21 mouse cellular contexts compared by ENCODE assay signal in the genomic region with DNA sequence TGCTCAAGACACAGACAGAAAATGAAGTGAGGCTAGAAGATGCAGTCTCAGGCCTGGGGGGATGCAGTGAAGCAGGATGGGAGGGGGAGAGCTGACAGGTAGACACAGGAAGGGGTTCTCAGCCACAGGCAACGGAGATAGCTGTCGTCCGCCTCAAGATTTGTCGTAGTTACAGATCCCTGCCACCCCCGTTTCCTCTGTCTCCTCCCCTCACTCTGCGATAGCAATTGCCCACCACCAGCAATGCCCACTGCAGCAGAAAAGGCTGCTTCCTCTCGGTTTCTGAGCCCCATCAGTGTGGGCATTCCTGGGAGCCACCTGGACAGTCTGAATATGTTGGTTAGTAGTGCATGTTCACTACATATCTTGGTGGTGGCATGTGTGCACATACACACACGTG. TPM values are rescaled to one million over a fixed set of nuclear protein-coding genes. Genes with fewer than 3 reads are reported as not detected.
DNase-seq lines count a peak whose midpoint lies in the region; ATAC-seq lines count a peak whose summit lies in the region.
"Had no signal": no experiment of that assay in that cellular context is flagged by ENCODE, and none has a peak within 500 bp of the region (broad histone marks: within the 10 kb centered on the region; RNA-seq: fewer than 3 reads in every experiment).

No protein-coding gene starts in this region.

- no peaks in the 10 kb centered on the region for H3K9me3 ChIP-seq in midbrain, embryonic 11.5 days (ENCODE audit: control insufficient read depth, low read length)
- no peaks in the 10 kb centered on the region for H3K9me3 ChIP-seq in midbrain, embryonic 16.5 days (replicated peaks; ENCODE audit: control insufficient read depth, low read length, poor library complexity, severe bottlenecking)
- H3K9me3 ChIP-seq: forebrain, embryonic 10.5 days; G1E; hindbrain, embryonic 12.5 days; limb, embryonic 15.5 days; stomach, embryonic 15.5 days had no signal

- ATAC-seq in midbrain, embryonic 11.5 days (ENCODE audit: low FRiP score) = no peak
- no peak for ATAC-seq in midbrain, embryonic 16.5 days
- ATAC-seq in inflammation-experienced regulatory T-cells, adult 6 months = peak; percentile 75

- DNase-seq in midbrain, embryonic 11.5 days (ENCODE audit: low spot score, missing footprints) = peak; percentile 45
- peak; percentile 26 to 41 for DNase-seq in CD8-positive naive resting alpha-beta T cell, adult 2 months (ENCODE audit: low read depth in 2 of 2, low spot score in 2 of 2)
- DNase-seq in thymus, postnatal 14 days = peak; percentile 70
- no peak for DNase-seq in left cerebral cortex, postnatal 10 days (ENCODE audit: extremely low spot score in 1 of 2, low spot score in 2 of 2)
- DNase-seq in adrenal gland, postnatal 36 days = no peak
- no peak for DNase-seq in cerebellum, postnatal 10 days
- DNase-seq: adrenal gland, postnatal 10 days; cerebellum, adult 8-10 months; gastrocnemius, postnatal 25 days; kidney, adult 11 months; kidney, postnatal 10 days; lung, postnatal 14 days; retina, postnatal 1 day had no signal

- H3K9ac ChIP-seq in midbrain, embryonic 11.5 days (ENCODE audit: low read length) = no peak overlapping the region
- no peak overlapping the region for H3K9ac ChIP-seq in midbrain, embryonic 16.5 days (ENCODE audit: low read depth, low read length)
- H3K9ac ChIP-seq: hindbrain, embryonic 12.5 days; limb, embryonic 15.5 days; stomach, embryonic 15.5 days had no signal

- 62% methylated on average over 8 of the region's 8 CpGs for WGBS in midbrain, embryonic 11.5 days
- 66% methylated on average over 8 of the region's 8 CpGs for WGBS in midbrain, embryonic 16.5 days

- H3K27ac ChIP-seq in midbrain, embryonic 11.5 days (ENCODE audit: low read depth, low read length) = no peak overlapping the region
- H3K27ac ChIP-seq in midbrain, embryonic 16.5 days (ENCODE audit: low read length) = no peak overlapping the region
- H3K27ac ChIP-seq: forebrain, embryonic 10.5 days; hindbrain, embryonic 12.5 days; left cerebral cortex, adult 2 months; limb, embryonic 15.5 days; stomach, embryonic 15.5 days had no signal

- H3K27me3 ChIP-seq in midbrain, embryonic 11.5 days (ENCODE audit: control insufficient read depth, insufficient read depth, low read length) = no peaks in the 10 kb centered on the region
- H3K27me3 ChIP-seq in midbrain, embryonic 16.5 days (ENCODE audit: control insufficient read depth, insufficient read depth, low read depth, low read length) = no peaks in the 10 kb centered on the region
- H3K27me3 ChIP-seq: limb, embryonic 15.5 days; stomach, embryonic 15.5 days had no signal

- intact Hi-C loops in left cerebral cortex, postnatal 10 days (cut with DNase I) = no loop called here

- H3K4me2 ChIP-seq in midbrain, embryonic 11.5 days = no peak overlapping the region
- no peak overlapping the region for H3K4me2 ChIP-seq in midbrain, embryonic 16.5 days (ENCODE audit: low read length)
- H3K4me2 ChIP-seq: hindbrain, embryonic 12.5 days; limb, embryonic 15.5 days had no signal

- H3K4me1 ChIP-seq in midbrain, embryonic 11.5 days (ENCODE audit: control insufficient read depth, insufficient read depth, low read length) = peaks cover 14% of the 10 kb centered on the region
- peaks cover 19% of the 10 kb centered on the region for H3K4me1 ChIP-seq in midbrain, embryonic 16.5 days (ENCODE audit: control insufficient read depth, insufficient read depth, low read length)

- no peaks in the 10 kb centered on the region for H3K36me3 ChIP-seq in midbrain, embryonic 11.5 days (ENCODE audit: control insufficient read depth, insufficient read depth, low read length)
- H3K36me3 ChIP-seq in midbrain, embryonic 16.5 days (ENCODE audit: control insufficient read depth, insufficient read depth, low read length) = peaks cover 9% of the 10 kb centered on the region; the same call in 1 of the 2 replicates
- H3K36me3 ChIP-seq: forebrain, embryonic 10.5 days; limb, embryonic 15.5 days; stomach, embryonic 15.5 days had no signal

- H3K4me3 ChIP-seq in midbrain, embryonic 11.5 days (ENCODE audit: low read depth, low read length) = no peak overlapping the region
- H3K4me3 ChIP-seq in midbrain, embryonic 16.5 days (ENCODE audit: low read depth, low read length) = no peak overlapping the region
- H3K4me3 ChIP-seq: forebrain, embryonic 10.5 days; hindbrain, embryonic 12.5 days; left cerebral cortex, adult 2 months; limb, embryonic 15.5 days; stomach, embryonic 15.5 days had no signal

RNA-seq across cellular contexts. Expression of gene Sema4a, which starts 7.6 kb away (rescaled TPM):
- polyA plus RNA-seq in midbrain, embryonic 11.5 days (2014; fragmentation: Nextera tagmentation; extraction: Ambion mirVana) = 6.3 and 6.8 TPM in 2 replicates
- 42.5 and 44.0 TPM in 2 replicates for polyA plus RNA-seq in midbrain, embryonic 16.5 days (2015; fragmentation: Nextera tagmentation; extraction: Ambion mirVana)
- 10 to 100 TPM; 24.5 to 49.0 (median 28.3) TPM for polyA plus RNA-seq in inflammation-experienced regulatory T-cells, adult 6 months (2017; shearing (Covaris generic))
- 10 to 100 TPM; 46.5 to 52.6 TPM for total RNA-seq in left cerebral cortex, postnatal 10 days (2021)
- 10 to 100 TPM in 1 of 2 experiments, 1 to 10 TPM in 1; 8.9 to 12.6 TPM for total RNA-seq in adrenal gland, postnatal 36 days (2021)

RNA-seq across cellular contexts. Expression of gene Slc25a44, which starts 28.4 kb away (rescaled TPM):
- polyA plus RNA-seq in midbrain, embryonic 11.5 days (2014; fragmentation: Nextera tagmentation; extraction: Ambion mirVana) = 20.8 and 22.3 TPM in 2 replicates
- 36.7 and 39.3 TPM in 2 replicates for polyA plus RNA-seq in midbrain, embryonic 16.5 days (2015; fragmentation: Nextera tagmentation; extraction: Ambion mirVana)
- 10 to 100 TPM; 11.2 to 14.6 (median 14.4) TPM for polyA plus RNA-seq in inflammation-experienced regulatory T-cells, adult 6 months (2017; shearing (Covaris generic))
- 10 to 100 TPM; 60.3 to 62.5 TPM for total RNA-seq in left cerebral cortex, postnatal 10 days (2021)
- 10 to 100 TPM; 47.2 to 48.1 TPM for total RNA-seq in adrenal gland, postnatal 36 days (2021)

RNA-seq across cellular contexts. Expression of gene Pmf1, which starts 43.2 kb away (rescaled TPM):
- polyA plus RNA-seq in midbrain, embryonic 11.5 days (2014; fragmentation: Nextera tagmentation; extraction: Ambion mirVana) = 128 and 132 TPM in 2 replicates
- polyA plus RNA-seq in midbrain, embryonic 16.5 days (2015; fragmentation: Nextera tagmentation; extraction: Ambion mirVana) = 18.3 and 19.2 TPM in 2 replicates
- 100 to 1,000 TPM in 1 of 3 experiments, 10 to 100 TPM in 2; 46.3 to 105 (median 50.5) TPM for polyA plus RNA-seq in inflammation-experienced regulatory T-cells, adult 6 months (2017; shearing (Covaris generic))
- 10 to 100 TPM; 10.3 to 11.5 TPM for total RNA-seq in left cerebral cortex, postnatal 10 days (2021)
- total RNA-seq in adrenal gland, postnatal 36 days (2021) = 10 to 100 TPM; 29.4 to 43.1 TPM

RNA-seq across cellular contexts. Expression of gene Lmna, which starts 56.4 kb away (rescaled TPM):
- 17.9 and 21.2 TPM in 2 replicates for polyA plus RNA-seq in midbrain, embryonic 11.5 days (2014; fragmentation: Nextera tagmentation; extraction: Ambion mirVana)
- polyA plus RNA-seq in midbrain, embryonic 16.5 days (2015; fragmentation: Nextera tagmentation; extraction: Ambion mirVana) = 51.0 and 59.7 TPM in 2 replicates
- polyA plus RNA-seq in inflammation-experienced regulatory T-cells, adult 6 months (2017; shearing (Covaris generic)) = 1 to 10 TPM; 2.6 to 8.0 (median 4.0) TPM
- total RNA-seq in left cerebral cortex, postnatal 10 days (2021) = 10 to 100 TPM; 47.2 to 48.6 TPM
- total RNA-seq in adrenal gland, postnatal 36 days (2021) = 100 to 1,000 TPM; 109 to 141 TPM

Comparison
In these comparisons a context has a peak if more than half of its experiments do, and no peak if none do; other contexts are left out.
1. DNase-seq: peak in midbrain, embryonic 11.5 days (single experiment), CD8-positive naive resting alpha-beta T cell, adult 2 months (2 of 2) and thymus, postnatal 14 days (single experiment); none in left cerebral cortex, postnatal 10 days (0 of 2), adrenal gland, postnatal 36 days (0 of 2) and cerebellum, postnatal 10 days (0 of 2).